ENCODE assay signal across 8 mouse cellular contexts in genomic region chrX:133690822-133691221, GRCm38 (mm10). TPM values are rescaled to one million over a fixed set of nuclear protein-coding genes. Genes with fewer than 3 reads are reported as not detected.
DNase-seq lines count a peak whose midpoint lies in the region; ATAC-seq lines count a peak whose summit lies in the region.

No protein-coding gene starts in this region.

- H3K9ac ChIP-seq in liver, embryonic 11.5 days (ENCODE audit: low read depth, low read length): no peak overlapping the region
- H3K9ac ChIP-seq in forebrain, embryonic 12.5 days: no peak overlapping the region
- H3K9ac ChIP-seq in limb, embryonic 11.5 days (ENCODE audit: low read length): no peak overlapping the region

- peaks cover 58% of the 10 kb centered on the region for H3K27me3 ChIP-seq in liver, embryonic 11.5 days (replicated peaks; ENCODE audit: control insufficient read depth, insufficient read depth, low read length)
- H3K27me3 ChIP-seq in forebrain, embryonic 12.5 days: peaks cover 2% of the 10 kb centered on the region; the same call in 1 of the 2 replicates
- peaks cover 16% of the 10 kb centered on the region; the same call in 1 of the 2 replicates for H3K27me3 ChIP-seq in limb, embryonic 11.5 days (ENCODE audit: control insufficient read depth, insufficient read depth, low read length)

- peak overlapping the region; percentile 47 for H3K4me2 ChIP-seq in liver, embryonic 11.5 days
- H3K4me2 ChIP-seq in forebrain, embryonic 12.5 days: peak overlapping the region; percentile 65
- peak overlapping the region; percentile 45 for H3K4me2 ChIP-seq in limb, embryonic 11.5 days (ENCODE audit: low read depth, severe bottlenecking)

- H3K4me3 ChIP-seq in liver, embryonic 11.5 days (ENCODE audit: low read depth, low read length): 0 out of 2 replicates have a peak overlapping the region, but pooled peaks have one; percentile 26
- H3K4me3 ChIP-seq in forebrain, embryonic 12.5 days (replicated peaks): peak overlapping the region; percentile 34
- peak overlapping the region; percentile 16 for H3K4me3 ChIP-seq in limb, embryonic 11.5 days (ENCODE audit: low read depth, low read length)

- H3K9me3 ChIP-seq in liver, embryonic 11.5 days (ENCODE audit: control insufficient read depth, low read length): no peaks in the 10 kb centered on the region
- H3K9me3 ChIP-seq in forebrain, embryonic 12.5 days: 0 out of 2 replicates have a peak, but pooled peaks cover 3% of the 10 kb centered on the region
- no peaks in the 10 kb centered on the region for H3K9me3 ChIP-seq in limb, embryonic 11.5 days (ENCODE audit: control insufficient read depth, low read length)

- WGBS in liver, embryonic 11.5 days: 24% methylated on average over 11 of the region's 11 CpGs
- 19% methylated on average over 11 of the region's 11 CpGs for WGBS in forebrain, embryonic 12.5 days
- WGBS in limb, embryonic 11.5 days: 19% methylated on average over 11 of the region's 11 CpGs

- no peaks in the 10 kb centered on the region for H3K36me3 ChIP-seq in liver, embryonic 11.5 days (ENCODE audit: control insufficient read depth, insufficient read depth, low read length)
- H3K36me3 ChIP-seq in forebrain, embryonic 12.5 days (replicated peaks): no peaks in the 10 kb centered on the region
- H3K36me3 ChIP-seq in limb, embryonic 11.5 days (ENCODE audit: control insufficient read depth, insufficient read depth, low read length): no peaks in the 10 kb centered on the region

- H3K27ac ChIP-seq in liver, embryonic 11.5 days (ENCODE audit: low read depth, low read length): no peak overlapping the region
- no peak overlapping the region for H3K27ac ChIP-seq in forebrain, embryonic 12.5 days
- no peak overlapping the region for H3K27ac ChIP-seq in limb, embryonic 11.5 days (replicated peaks; ENCODE audit: low read depth, low read length)

- no peak for DNase-seq in liver, embryonic 11.5 days (ENCODE audit: low spot score)
- no peak for DNase-seq in liver
- no peak for DNase-seq in limb, embryonic 11.5 days (ENCODE audit: low spot score)
- peak; percentile 12 for DNase-seq in retina, postnatal 1 day
- no peak for DNase-seq in c-Kit-positive CD71-positive TER-119-positive erythroid progenitor cells, embryonic 14.5 days (ENCODE audit: low spot score)
- no peak for DNase-seq in left cerebral cortex, adult 9 months (ENCODE audit: low spot score in 2 of 2)
- no peak for DNase-seq in gastrocnemius, postnatal 10 days

- ATAC-seq in liver, embryonic 11.5 days (replicated peaks; ENCODE audit: low FRiP score): no peak
- ATAC-seq in forebrain, embryonic 12.5 days (ENCODE audit: low FRiP score): no peak
- ATAC-seq in limb, embryonic 11.5 days (ENCODE audit: insufficient number of reproducible peaks, low FRiP score, low TSS enrichment, low read depth): no peak

- H3K4me1 ChIP-seq in liver, embryonic 11.5 days (replicated peaks; ENCODE audit: control insufficient read depth, insufficient read depth, low read length): no peaks in the 10 kb centered on the region
- H3K4me1 ChIP-seq in forebrain, embryonic 12.5 days: no peaks in the 10 kb centered on the region
- no peaks in the 10 kb centered on the region for H3K4me1 ChIP-seq in limb, embryonic 11.5 days (ENCODE audit: control insufficient read depth, insufficient read depth, low read length)

RNA-seq across cellular contexts. Expression of gene Pcdh19, which starts 2.0 kb away (rescaled TPM):
- polyA plus RNA-seq in liver, embryonic 11.5 days (2014; fragmentation: Nextera tagmentation; extraction: Ambion mirVana): 0.27 and 0.51 TPM in 2 replicates
- polyA plus RNA-seq in forebrain, embryonic 12.5 days (2016; fragmentation: Nextera tagmentation; extraction: Ambion mirVana): 21.6 and 22.3 TPM in 2 replicates
- polyA plus RNA-seq in limb, embryonic 11.5 days (2014; fragmentation: Nextera tagmentation; extraction: Ambion mirVana): 2.5 and 2.8 TPM in 2 replicates
- 10 to 100 TPM in 1 of 2 experiments, 1 to 10 TPM in 1; 8.6 to 10.6 TPM for total RNA-seq in gastrocnemius, postnatal 10 days (2021)
